Mouse (Mus musculus): ENCODE results near the gene Ephx1.
"Not testable (repeated sequence)": the region's sequence is repeated elsewhere in the genome, so short reads cannot be mapped to it uniquely, and the experiment has no call there.

The Ephx1 gene

GRCm38 (mm10) chr1:181020756-181021487, at the start of gene Ephx1:
Gene Ephx1 (minus strand): TSS chr1:181020904.
- DNase-seq = no peak

DNA sequence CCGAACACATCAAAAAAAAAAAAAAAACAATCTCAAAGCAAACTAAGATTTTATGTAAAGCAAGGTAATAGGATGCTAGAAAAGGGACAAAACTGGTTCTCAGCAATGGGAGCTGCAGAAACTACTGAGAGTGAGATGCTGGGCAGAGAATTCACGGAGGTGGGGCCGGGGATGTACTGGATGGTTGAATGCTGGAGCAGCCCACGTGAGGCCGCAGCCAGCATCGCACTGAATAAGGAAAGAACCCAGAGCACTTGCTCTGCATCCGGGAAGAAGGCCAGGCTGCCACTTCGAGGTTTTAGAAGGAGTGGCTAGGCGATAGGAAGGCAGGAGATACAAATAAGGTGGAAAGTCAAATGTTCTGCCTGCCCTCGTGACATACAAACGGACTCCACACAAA, 49.0 kb upstream of the Ephx1 start:
- DNase-seq = no peak

- DNase-seq = no peak
Measured at GRCm38 (mm10) chr1:181068344-181068743, 47.6 kb upstream of the Ephx1 start.

GRCm38 (mm10) chr1:181064648-181065047, 43.9 kb upstream of the Ephx1 start:
- no peak for DNase-seq

- no peak for DNase-seq
Measured at GRCm38 (mm10) chr1:181063991-181064390, 43.3 kb upstream of the Ephx1 start.

- DNase-seq = no peak
Measured at GRCm38 (mm10) chr1:181061784-181062485, 41.2 kb upstream of the Ephx1 start.

- DNase-seq = no peak
Measured at GRCm38 (mm10) chr1:181052898-181053297, 32.2 kb upstream of the Ephx1 start.

GRCm38 (mm10) chr1:181050937-181051336, 30.2 kb upstream of the Ephx1 start, which contains the start of gene 9130409I23Rik:
Gene 9130409I23Rik (plus strand): TSS chr1:181051237.
- DNase-seq = no peak

- DNase-seq = no peak
Measured at GRCm38 (mm10) chr1:181049328-181049842, 28.7 kb upstream of the Ephx1 start.

DNA sequence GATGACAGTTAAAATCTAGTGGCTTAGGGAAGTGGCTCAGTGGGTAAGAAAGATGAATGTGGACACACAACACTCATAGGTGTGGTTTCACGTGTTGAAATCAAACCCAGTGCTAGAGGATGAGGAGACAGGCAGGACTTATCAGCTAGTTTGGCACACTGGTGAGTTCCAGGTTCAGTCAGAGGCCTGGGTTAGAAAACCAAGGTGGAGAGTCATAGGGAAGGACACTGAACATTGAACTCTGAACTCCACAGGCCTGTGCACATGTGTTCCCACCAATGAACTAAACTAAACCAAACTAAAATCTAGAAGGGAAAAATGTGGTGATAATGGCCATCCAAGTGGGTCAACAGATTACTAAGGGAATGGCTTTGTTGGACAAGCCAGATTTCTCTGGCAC, 26.8 kb upstream of the Ephx1 start:
- DNase-seq = no peak

DNA sequence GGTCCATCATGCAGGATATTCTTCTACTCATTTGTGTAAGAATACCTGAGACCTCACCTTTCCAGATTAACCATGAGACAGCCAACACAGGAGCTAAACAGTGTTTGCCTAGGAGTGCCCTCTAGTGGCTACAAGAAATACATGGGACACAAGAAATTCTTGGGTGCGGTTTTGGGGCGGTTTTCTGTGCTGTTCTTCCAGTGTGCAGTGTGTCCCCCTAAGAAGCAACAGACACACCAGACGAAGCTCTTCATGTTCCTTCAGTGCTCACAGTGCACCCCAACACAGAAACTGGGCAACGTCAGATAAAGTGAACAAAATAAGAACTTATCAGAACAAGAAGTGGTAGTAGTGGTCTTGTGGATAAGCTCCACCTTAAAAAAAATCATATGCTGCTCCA, 18.9 kb upstream of the Ephx1 start:
- DNase-seq = peak; percentile 12 to 30

GRCm38 (mm10) chr1:181037623-181038022, 16.9 kb upstream of the Ephx1 start:
- no peak for DNase-seq

DNA sequence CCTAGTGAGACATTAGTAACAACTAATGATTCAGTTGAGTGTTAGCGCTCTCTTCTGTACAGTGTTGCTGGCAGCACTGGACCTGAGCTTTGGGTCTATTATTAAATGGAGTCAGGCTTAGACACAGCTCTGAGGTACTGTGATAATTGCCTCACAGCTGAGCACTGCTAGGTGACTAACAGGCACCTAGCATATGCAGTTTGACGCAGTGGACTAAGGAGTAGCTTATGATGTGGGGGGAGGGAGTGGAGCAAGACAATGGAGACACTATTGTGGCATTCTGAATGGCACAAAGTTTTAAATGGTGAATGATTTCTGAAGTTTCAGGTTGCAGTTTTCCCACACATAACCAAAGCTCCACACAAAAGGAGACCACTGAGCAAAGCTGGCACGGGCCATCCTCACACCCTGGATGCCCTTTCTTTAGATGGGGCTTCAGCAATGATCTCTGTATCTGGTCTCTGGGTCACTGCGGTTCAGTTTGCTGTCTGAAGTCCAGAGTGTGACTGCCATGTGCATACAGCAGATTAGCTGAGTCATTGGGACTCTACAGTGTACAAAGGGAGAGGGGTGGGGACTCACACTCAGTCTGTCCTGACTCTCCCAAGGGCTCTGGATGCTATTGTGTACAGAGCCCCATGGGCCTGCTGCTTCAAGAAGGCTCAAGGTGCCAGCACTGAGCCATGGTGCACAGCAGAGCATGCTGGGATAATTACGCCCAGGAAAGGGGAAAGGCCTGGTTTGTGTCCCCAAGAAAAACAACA, 14.5 kb upstream of the Ephx1 start:
- DNase-seq = not testable (repeated sequence)

- peak; percentile 59 to 77 for DNase-seq
Measured at GRCm38 (mm10) chr1:181022265-181022664, 1.6 kb upstream of the Ephx1 start.

GRCm38 (mm10) chr1:181021488-181021865, 773 bp upstream of the Ephx1 start:
- no peak for DNase-seq

DNA sequence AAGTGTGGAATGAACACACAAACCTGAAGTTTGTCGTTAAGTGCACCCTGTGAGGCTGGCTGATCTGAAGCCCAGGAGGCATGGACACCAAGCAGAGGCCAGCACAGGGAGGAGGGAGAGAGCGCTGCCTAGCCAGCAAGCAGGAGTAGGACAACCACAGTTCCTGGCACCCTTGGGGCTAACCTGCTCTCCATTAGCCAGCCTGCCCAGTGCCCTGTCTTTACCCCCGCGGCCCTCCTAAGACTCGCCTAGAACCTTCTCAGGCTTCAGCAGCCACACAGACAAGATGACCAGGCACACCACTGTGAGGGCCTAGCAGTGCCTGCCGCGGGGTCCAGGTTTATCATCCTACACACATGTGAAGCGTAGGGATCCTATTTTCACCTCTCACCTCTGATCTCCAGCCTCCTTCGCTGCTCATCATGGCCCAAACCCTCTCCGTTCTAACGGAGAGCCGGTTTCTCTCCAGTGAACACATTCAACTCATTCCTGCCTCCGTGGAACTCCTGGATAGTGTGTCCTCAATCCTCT, 2.7 kb downstream of the Ephx1 start:
- DNase-seq = no peak

DNA sequence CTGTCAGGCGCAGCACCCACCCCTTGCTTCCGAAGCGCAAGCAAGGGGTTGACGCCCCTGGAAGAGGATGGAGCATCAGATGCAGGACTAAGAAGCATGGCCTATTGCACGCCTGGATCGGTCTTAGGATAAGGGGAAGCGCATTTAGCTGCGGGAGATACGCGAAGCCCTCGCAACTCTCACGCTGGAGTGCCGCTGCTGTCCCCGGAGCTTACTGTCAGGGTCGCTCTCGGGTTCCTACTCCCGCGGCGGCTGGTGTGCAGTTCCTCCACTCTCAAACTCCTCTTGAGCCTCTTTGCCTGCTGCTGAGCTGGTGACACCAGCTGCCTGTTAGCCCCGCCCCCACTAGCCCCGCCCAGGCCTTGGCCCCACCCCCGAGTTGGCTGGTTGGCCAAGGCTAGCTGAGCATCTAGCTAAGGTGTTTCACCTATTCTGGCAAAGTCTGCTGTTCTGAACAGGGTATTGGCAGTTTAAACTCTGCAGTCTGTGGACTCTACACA, 3.4 kb downstream of the Ephx1 start:
- DNase-seq = peak; percentile 88 to 92

DNA sequence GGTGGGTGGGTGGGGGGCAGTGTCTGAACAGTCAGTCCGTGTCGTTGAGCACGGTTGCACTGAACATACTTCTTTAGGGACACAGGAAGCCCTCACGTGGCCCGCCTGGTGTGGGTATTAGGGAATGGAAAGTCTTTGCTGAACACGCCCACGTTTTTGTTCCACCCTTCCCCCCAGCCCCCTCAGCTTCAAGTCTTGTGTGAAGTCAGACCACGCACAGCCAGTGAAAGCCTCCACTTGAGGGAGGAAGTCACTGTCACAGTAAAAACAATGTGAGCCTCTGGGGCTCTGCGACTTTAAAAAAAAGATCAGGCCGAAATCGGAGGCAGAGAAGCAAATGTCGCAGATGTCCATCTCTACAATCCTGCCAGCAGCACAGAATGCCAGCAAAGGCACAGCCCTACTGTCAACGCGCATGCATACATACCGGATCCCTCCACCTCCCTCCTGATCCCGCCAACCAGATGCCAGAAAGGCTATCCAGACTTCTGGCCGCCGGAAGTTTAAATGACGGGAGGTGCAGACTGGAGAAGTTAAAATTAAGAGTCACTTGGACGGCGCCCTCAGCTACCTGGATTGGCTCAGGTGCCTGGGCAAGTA, 4.1 kb downstream of the Ephx1 start:
- DNase-seq = peak; percentile 79 to 89

- DNase-seq = peak; percentile 18 to 39
Measured at GRCm38 (mm10) chr1:181016045-181016444, 4.7 kb downstream of the Ephx1 start.

DNA sequence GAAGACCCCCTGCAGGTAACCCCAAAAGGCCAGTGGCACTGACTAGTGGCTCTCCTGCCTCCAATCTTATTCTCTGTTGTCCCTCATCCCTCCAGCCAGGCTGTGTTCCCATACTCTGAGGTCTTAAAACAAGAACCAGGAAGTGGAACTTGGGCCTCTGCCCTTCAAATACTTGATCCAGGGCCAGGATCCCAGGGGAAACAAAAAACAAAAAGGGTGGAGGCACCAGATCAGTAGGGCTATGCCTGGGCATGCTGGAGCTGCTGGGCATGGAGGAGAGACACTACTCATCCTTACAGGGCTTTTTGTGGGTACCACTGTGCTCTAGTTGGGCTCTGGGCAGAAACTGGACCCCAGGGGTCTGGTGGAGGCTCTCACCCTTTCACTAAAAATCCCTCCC, 5.1 kb downstream of the Ephx1 start:
- peak; percentile 54 to 69 for DNase-seq

DNA sequence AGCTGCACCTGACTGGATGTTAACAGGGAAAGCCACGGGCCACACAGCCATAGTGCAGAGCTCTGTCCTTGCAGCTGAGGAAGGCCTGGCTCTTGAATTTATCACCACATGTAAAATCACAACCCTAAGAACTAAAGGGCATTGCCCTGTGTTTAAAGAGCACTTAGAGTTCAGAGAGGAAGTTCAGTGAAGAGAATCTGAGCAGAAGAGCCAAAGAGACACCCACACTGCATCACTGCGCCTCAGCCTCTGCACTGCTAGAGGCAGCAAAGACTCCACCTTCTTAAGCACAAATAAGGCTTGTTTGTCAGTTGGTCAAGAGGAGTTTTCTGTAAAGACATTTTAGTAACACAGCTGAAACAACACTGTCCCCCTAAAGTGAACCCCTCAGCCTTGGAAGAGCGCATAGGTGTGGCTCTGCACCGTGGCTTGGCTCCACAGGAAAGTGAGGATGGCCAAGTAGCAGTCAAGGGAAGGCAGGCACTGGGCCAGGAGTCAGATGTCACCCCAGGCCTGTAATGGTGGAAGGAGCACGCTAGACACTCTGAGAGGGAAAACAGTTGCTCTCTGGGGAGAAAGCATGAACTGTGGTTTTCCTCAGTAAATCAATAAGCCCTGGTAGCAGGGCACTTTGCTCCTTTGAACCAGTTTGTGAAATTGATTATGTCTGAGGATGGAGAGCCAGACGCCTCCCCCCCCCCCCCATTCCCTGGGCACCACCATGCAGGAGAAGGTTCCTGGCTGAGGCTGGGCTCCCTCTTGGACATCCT, 5.8 kb downstream of the Ephx1 start:
- peak; percentile 80 to 85 for DNase-seq

DNA sequence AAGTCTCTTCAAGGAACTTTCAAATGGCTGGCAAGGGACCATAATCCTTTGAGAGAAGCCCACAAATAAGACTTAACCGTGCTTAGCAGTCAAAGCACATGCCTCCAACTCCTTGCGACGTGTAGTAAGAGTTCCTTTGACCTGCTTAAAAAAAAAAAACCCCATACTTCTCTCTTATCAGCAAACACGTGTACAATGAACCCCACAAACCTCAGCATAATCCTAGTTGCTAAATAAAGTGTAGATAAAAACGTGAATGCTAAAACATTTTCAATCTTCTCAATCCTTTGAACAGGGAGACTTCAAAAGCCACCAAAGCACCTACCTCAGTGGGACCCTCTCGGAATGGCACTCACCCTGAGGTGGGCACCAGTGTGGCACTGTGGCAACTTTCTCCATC, 7.3 kb downstream of the Ephx1 start:
- no peak for DNase-seq

All from kidney, postnatal 4 days (tissue).